Mouse (Mus musculus): ENCODE data around the gene Togaram1.

Gene Togaram1

GRCm38 (mm10) chr12:65048799-65049198 lies 83.2 kb downstream of the Togaram1 start:
- no peak for DNase-seq (ENCODE audit: low spot score in 2 of 2)

- no peak for DNase-seq (ENCODE audit: low spot score in 2 of 2)
Measured at GRCm38 (mm10) chr12:65058203-65058602, 92.6 kb downstream of the Togaram1 start.

- no peak for DNase-seq (ENCODE audit: low spot score in 2 of 2)
Measured at GRCm38 (mm10) chr12:65061082-65061481, 95.5 kb downstream of the Togaram1 start.

- no peak for DNase-seq (ENCODE audit: low spot score in 2 of 2)
Measured at GRCm38 (mm10) chr12:65065241-65065640, 99.6 kb downstream of the Togaram1 start.

- no peak for DNase-seq (ENCODE audit: low spot score in 2 of 2)
Measured at GRCm38 (mm10) chr12:65066234-65066633, 100.6 kb downstream of the Togaram1 start.

- DNase-seq (ENCODE audit: low spot score in 2 of 2): no peak
Measured at GRCm38 (mm10) chr12:65068409-65068808, 102.8 kb downstream of the Togaram1 start.
